Mouse (Mus musculus) lung, postnatal 0 days (tissue): ENCODE measurements at regions not wholly inside any gene's neighbourhood (a gene's known extent, or its start where the extent isn't known, plus 50 kb on each side); places are given as distances from the start of the nearest gene placed in this dataset.

Source experiments
- CTCF ChIP-seq: IDR thresholded peaks from 2 replicates; pipeline ENCODE4 v1.5.1; 2016; ENCODE audit warnings: antibody characterized with exemption, mild to moderate bottlenecking
- EP300 ChIP-seq: IDR thresholded peaks from 2 replicates; pipeline ENCODE4 v1.6.1; 2016; ENCODE audit warnings: antibody characterized with exemption, mild to moderate bottlenecking, control low read depth

DNA sequence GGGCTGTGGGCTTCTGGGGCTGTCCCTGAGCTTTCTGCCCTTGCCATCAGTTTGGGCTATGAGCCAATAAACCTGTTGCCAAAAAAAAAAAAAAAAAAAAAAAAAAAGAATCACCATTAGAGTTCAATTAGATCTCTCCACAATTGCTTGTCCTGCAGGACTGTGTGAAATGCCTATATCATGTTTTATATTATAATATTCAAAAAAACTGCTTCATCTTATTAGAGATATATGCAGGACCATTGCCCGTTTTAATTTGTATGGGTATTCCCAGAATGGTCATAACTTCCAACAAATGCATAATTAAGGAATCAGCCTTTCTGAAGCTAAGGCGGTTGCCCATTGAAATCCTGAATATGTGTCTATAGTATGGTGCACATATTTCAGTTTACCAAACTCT, 264.6 kb downstream of the Tbx15 start:
- TF ChIP-seq CTCF, result no peak
- no peak for TF ChIP-seq EP300
